Mouse (Mus musculus) adrenal gland, postnatal 36 days (tissue): Measurements from ENCODE around the gene Slc2a9. TPM values are rescaled to one million over a fixed set of nuclear protein-coding genes. Genes with fewer than 3 reads are reported as not detected.

Source experiments
- DNase-seq, 2 experiments: peaks; one replicate each; pipeline ENCODE4 v3.0.0; 2021; ENCODE audit warnings: mixed read lengths in 1 of 2
- total RNA-seq, 2 experiments: library from RNA; stranded (reverse); gene quantifications; 2 replicates each; pipeline ENCODE4 v1.2.3; 2021

Slc2a9 gene
- total RNA-seq, 2 experiments from 2014 or later: 2.0 to 2.4 TPM

DNA sequence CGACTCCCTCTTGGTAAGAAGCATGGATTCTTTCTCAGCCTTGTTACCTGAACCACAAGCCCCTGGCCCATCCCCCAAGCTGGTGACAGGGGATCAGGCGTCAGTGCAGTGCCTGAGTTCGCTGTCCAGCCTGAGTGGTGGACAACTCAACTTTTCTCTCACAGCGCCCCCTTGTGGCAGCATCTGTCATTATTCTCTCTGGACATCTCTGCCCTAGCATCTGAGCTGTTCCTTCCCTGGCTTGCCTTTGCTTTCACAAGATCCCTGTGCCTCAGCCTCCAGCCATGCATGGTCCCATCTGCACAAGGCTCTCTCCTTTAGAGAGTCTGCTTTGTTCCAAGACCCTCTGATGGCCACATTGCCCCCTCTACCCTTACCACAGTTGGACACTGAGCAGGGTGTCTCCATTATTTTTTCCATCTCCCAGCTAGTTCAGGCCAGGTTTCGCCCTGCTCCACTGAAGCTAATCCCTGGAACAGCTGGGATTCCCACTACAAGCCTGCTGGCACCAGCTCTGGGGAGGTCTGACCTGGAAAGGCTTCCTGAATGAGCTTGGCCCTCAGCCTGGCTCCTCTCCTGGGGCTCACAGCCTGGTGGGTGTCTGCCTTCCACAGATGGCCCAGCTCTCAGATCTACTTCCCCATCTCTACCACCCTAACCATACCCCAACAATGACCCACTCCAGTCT, 32.9 kb downstream of the Slc2a9 start:
- DNase-seq: peak; percentile 84 to 87

- no peak for DNase-seq
Measured at GRCm38 (mm10) chr5:38466569-38467110, 36.3 kb downstream of the Slc2a9 start.

DNA sequence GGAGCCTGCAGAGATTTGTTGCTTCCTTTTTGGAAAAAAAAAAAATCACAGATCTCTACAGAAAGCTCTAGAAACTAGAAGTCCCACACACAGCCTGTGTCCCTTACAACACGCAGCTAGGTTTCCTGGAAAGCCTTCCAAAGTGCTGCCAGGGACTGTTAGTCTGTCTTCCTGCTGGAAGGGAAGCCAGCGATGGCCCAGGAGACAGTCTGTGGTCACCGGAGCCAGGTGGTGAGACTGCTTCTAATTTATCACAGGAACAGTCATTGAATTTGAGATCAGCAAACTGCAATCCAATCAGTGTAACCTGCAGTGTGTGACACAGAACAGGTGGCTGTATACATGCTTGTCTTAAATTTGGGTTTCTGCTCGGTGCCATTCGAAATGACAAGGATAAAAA, 41.7 kb downstream of the Slc2a9 start:
- no peak for DNase-seq

DNA sequence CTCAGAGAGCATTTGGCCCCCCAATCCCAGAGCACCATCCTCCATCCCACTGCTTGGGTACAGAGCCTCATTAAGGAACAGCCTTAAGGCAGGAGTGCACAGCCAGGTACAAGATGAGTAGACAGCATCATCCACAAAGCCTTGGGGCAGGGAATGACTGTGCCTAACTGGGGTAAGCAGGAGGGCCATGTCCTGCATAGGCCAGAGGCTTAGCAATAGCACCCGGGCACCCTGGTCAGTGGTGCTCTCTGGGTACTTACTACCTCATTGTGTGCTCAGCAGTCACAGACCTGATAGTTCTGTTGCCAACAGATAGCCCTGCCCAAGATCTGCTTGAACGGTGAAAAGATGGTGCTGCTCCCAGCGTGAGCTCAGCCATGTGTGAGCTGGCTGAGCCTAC, 52.0 kb downstream of the Slc2a9 start:
- DNase-seq: no peak

GRCm38 (mm10) chr5:38449607-38450006, 53.3 kb downstream of the Slc2a9 start:
- no peak for DNase-seq

- DNase-seq: no peak
Measured at GRCm38 (mm10) chr5:38448121-38448520, 54.8 kb downstream of the Slc2a9 start.

DNA sequence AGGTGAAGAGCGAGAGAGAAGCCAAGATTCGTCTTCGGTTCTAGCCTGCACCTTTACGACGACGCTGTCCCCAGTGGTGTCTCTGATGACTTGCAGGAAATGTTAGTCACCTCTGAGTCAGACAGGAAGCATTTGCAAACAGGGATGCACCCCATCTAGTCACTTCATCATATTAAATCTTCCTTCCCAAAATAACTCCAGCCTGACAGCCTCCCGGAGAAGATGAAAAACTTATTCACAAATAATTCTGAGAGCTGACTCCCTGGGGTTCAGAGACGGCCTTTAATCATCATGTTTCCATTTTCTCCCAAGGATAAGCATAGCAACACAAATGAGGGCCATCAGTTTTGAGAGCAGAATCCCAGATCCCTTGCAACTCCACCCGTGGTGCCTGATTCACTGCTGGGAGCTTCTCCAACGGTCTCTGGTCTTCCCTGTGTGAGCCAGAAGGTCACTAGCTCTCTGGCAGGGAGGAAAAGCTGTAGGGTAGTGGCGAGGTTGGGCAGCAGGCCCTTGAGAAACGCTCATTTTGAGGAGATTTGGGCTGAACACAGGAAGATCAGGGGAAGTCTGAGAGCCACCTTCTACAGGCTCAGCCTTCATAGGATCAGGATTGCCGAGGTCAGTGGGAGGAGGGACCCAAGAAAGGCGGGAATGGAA, 56.5 kb downstream of the Slc2a9 start:
- peak; percentile 52 to 61 for DNase-seq

DNA sequence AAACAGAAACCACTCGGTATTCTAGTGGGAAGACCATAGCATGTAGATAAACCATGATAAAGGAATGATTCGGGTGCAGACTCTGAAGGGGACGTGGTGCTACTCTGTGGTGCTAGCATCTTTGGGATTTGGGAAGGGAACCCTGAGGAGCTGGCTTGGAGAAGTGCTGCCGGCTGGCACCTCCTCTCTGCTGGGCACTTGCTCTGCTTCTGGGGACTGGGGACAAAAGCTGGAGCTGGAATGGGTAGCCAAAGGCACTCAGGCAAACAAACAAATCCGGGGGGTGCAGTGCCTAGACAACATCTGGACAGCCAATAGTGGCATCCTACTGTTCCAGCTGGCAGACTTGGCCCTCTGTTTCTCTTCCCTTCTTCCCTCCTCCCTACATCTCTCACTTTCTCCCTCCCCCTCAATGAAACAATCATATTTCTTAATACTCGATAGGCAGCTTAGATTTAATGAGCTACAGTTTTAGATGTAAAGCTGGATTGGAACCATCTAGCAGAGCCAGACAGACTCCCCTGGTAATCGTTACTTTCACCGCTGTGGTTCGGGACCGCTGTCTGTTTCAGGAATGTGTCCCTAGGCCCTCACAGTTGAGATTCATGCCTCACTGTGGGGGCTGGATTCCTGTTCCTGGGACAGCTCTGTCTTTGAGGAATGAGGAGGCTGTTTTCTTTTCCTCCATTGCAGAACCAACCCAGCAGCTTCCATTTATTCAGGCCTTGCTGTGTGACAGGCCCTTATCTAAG, 61.7 kb downstream of the Slc2a9 start:
- DNase-seq: no peak

DNA sequence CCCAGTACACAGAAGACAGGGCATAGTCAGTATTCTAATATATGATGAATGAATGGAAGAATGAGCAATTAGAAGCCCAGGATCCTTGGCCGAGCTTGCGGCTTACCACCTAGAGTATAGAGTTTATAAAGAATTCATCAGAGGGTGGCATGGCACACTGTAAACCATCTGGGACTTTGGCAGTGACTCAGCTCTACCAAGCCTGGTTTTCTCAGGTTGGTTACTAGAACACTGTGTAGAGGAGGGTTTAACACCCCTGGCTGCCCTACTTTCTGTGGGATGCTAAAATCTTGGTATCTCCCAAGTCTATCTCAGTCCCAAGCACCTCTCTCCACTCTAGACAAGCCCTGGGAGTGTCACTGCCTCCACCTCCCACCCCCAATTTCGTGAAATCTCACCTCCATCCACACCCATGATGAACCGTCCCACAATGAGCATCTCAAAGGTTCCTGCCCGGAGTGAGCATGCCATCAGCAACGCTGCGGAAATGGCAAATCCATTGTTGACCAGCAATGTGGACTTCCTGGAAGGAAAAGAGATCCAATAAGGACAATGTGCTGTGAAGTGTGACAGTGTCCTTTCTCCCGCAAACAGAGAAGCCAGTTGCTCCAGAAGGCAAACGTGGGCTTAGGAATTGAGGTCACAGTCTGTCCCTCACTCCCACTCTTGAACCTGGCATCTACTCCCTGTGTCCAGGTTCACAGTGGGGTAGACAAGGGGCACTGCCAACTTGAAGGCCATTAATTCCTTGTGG, 62.5 kb downstream of the Slc2a9 start:
- DNase-seq: no peak

DNA sequence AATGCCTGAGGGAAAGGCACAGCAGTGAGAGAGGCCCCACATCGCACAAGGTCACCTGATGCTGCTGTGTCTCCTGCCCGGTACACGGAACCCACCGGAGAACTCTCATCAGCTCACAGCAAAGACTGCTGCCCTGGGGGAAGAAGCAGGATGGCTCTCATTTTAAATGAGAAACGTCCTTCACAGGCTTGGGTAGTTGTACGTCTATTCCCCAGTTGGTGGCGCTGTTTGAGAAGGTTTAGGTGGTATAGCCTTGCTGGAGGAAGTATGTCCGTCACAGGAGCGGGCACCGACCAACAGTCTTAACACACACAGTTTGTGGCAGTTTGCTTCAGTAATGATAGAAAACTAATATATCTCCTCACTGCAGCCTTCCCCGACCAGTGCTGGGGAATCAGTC, 66.3 kb downstream of the Slc2a9 start:
- DNase-seq: no peak

- DNase-seq: no peak
Measured at GRCm38 (mm10) chr5:38434875-38435274, 68.1 kb downstream of the Slc2a9 start.

GRCm38 (mm10) chr5:38431201-38431600, 71.7 kb downstream of the Slc2a9 start:
- DNase-seq: no peak

DNA sequence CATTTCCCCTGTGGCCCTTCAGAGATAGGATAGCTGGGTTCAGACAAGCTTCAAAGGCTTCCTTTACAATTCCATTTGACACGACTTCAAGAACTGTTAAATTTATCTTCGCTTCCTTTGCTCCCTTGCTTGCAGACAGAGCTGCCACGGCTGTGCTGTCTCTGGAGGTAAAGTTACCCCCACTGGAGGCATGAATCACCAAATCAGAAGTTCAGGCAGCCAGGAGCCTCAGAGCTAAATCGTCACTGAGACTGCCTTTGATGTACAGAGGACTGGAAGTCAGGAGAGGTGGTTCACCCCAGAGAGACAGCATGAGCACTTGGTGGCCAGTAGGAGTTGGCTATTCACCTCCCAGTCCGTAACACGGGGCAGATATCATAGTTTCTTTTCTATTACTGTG, 73.8 kb downstream of the Slc2a9 start:
- DNase-seq: no peak

GRCm38 (mm10) chr5:38427757-38428156, 75.2 kb downstream of the Slc2a9 start:
- no peak for DNase-seq

DNA sequence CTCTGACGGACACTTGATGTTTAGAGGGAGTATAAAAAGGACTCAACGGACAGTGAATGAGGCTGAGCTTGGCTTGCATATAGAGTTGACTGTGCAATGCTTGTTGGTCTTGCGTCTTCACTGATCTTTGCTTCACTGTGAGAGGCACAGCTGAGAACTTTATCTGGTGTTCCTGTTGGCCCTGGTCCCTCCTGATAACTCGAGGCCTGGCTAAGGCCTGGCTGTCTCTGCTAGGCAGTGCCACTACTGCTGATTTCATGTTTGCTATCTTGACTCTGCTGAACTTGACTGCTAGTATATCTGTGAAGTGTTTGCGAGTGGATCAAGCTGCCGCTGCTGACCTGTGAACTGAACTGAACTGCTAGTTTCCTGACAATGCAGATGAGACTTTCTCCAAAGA, 77.4 kb downstream of the Slc2a9 start:
- DNase-seq: no peak

DNA sequence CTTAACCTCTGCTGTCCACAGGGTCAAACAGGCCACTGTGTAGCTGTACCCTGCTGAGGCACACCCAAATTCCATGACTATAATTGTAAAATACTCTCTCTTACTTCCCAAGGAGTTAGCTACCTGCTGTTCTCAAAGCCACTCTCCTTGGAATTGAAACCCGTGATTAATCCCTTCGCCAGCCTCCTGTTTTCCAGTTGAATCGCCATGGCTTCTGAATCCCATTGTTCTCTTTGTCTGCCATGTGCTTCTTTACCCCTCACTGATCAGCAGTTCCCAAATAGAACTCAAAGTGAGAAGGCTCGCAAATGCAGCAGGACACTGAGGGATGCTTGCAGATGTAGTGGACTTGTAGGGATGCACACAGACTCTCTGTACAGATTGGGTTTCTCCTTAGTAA, 80.5 kb downstream of the Slc2a9 start:
- no peak for DNase-seq

DNA sequence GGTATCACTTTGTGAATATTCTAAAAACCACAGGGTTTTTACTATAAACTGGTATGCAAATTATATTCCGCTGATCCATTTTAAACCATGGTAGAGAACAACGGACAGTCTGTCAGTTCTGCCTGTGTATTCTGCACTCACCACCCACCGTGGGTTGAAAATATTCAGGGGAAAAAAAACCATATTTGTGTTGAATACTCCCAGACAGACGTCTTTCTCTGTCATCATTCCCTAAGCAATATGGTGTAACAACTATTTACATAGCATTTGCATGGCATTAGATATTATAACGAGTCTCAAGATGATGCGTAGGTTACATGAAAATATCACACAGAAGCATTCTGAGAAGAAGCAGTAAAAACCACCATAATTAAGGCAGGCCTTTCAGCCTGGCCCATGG, 84.1 kb downstream of the Slc2a9 start:
- no peak for DNase-seq

GRCm38 (mm10) chr5:38403612-38404011, 99.3 kb downstream of the Slc2a9 start:
- no peak for DNase-seq

GRCm38 (mm10) chr5:38402288-38402687, 100.7 kb downstream of the Slc2a9 start:
- no peak for DNase-seq

GRCm38 (mm10) chr5:38388857-38389256, 114.1 kb downstream of the Slc2a9 start:
- DNase-seq: no peak

DNA sequence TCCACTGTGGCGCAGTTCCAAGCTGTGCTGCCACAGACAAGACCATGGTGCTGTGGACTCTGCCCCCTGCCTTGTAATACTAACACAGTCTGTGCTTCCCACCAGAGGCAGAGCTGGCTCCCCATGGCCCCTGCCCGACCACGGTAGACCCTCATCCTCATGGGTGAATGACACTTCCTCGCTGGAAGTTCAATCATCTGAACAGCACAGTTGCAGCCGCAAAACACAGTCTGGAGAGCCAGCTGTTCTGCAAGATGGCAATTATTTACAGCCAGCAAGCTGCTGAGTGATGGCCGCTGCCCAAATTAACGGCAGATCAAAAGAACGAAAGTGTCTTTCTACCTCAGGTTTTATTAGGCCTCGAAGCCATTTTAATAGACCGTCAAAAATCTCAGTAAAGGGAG, 114.5 kb downstream of the Slc2a9 start:
- DNase-seq: no peak

DNA sequence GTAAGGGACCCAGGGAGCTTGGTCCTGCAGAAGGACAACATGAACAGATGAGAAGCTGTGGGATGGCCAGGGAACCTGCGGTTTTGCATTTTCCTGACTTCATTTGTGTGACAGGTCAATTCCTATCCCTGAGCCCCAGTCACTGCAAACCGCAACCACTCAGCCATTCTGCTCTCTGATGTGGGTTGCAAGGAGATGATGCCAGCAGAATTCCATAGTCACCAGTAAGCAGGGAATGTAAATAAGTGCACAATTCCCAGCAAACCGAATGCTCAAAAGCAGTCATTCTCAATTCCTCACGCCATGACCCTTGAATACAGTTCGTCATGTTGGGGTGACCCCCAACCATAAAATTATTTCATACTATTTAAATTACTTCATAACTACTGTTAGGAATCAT, 123.0 kb downstream of the Slc2a9 start:
- DNase-seq: no peak
